12 mouse cellular contexts compared by ENCODE assay signal in genomic region chr19:46186611-46187010, GRCm38 (mm10). TPM values are rescaled to one million over a fixed set of nuclear protein-coding genes. Genes with fewer than 3 reads are reported as not detected.
A peak's percentile ranks its signal among the peaks of the same experiment; 100 is the strongest.
DNase-seq lines count a peak whose midpoint lies in the region; ATAC-seq and TF ChIP-seq lines count a peak whose summit lies in the region.
"Had no signal": no experiment of that assay in that cellular context is flagged by ENCODE, and none has a peak within 500 bp of the region (broad histone marks: within the 10 kb centered on the region; RNA-seq: fewer than 3 reads in every experiment).

No protein-coding gene starts in this region.

- H3K27me3 ChIP-seq in C2C12 (ENCODE audit: control insufficient read depth, insufficient read depth, insufficient read length), result no peaks in the 10 kb centered on the region
- no peaks in the 10 kb centered on the region for H3K27me3 ChIP-seq in intestine, embryonic 15.5 days (replicated peaks)
- H3K27me3 ChIP-seq: embryonic facial prominence, embryonic 13.5 days had no signal

- H3K36me3 ChIP-seq in C2C12 (ENCODE audit: control insufficient read depth, insufficient read depth), result peaks cover 10% of the 10 kb centered on the region
- no peaks in the 10 kb centered on the region; the same call in 1 of the 2 replicates for H3K36me3 ChIP-seq in intestine, embryonic 15.5 days

- H3K9ac ChIP-seq in intestine, embryonic 15.5 days, result no peak overlapping the region
- H3K9ac ChIP-seq: embryonic facial prominence, embryonic 13.5 days had no signal

- H3ac ChIP-seq in C2C12 (ENCODE audit: control insufficient read depth, insufficient read length, low read depth), result no peak overlapping the region

- H3K79me2 ChIP-seq in C2C12 (ENCODE audit: control insufficient read depth, insufficient read depth), result peaks cover 27% of the 10 kb centered on the region

- no peak overlapping the region for H3K4me3 ChIP-seq in C2C12 (ENCODE audit: insufficient read depth, poor library complexity, severe bottlenecking)
- H3K4me3 ChIP-seq in intestine, embryonic 15.5 days (replicated peaks), result no peak overlapping the region
- H3K4me3 ChIP-seq: embryonic facial prominence, embryonic 13.5 days; midbrain, embryonic 10.5 days had no signal

- H3K79me3 ChIP-seq in C2C12 (ENCODE audit: low read depth), result peaks cover 9% of the 10 kb centered on the region

- TF ChIP-seq CTCF in C2C12 (IDR thresholded peaks at IDR 0.05; ENCODE audit: control insufficient read depth, insufficient read depth, insufficient read length), result no peak

- no peak overlapping the region for H3K4me2 ChIP-seq in intestine, embryonic 15.5 days (replicated peaks)
- H3K4me2 ChIP-seq: embryonic facial prominence, embryonic 13.5 days had no signal

- 23% methylated on average over 3 of the region's 3 CpGs for WGBS in intestine, embryonic 15.5 days

- no peaks in the 10 kb centered on the region for H3K9me3 ChIP-seq in intestine, embryonic 15.5 days
- H3K9me3 ChIP-seq: embryonic facial prominence, embryonic 13.5 days; midbrain, embryonic 10.5 days had no signal

- no peak overlapping the region for H3K27ac ChIP-seq in intestine, embryonic 15.5 days
- H3K27ac ChIP-seq: embryonic facial prominence, embryonic 13.5 days; midbrain, embryonic 10.5 days had no signal

- ATAC-seq in intestine, embryonic 15.5 days, result no peak

- peaks cover 3% of the 10 kb centered on the region; the same call in 1 of the 2 replicates for H3K4me1 ChIP-seq in intestine, embryonic 15.5 days (replicated peaks)
- H3K4me1 ChIP-seq: embryonic facial prominence, embryonic 13.5 days; midbrain, embryonic 10.5 days had no signal

- DNase-seq in A20 (ENCODE audit: low read depth, low spot score), result peak; percentile 30
- peak; percentile 65 for DNase-seq in gastrocnemius, postnatal 25 days
- peak; percentile 28 for DNase-seq in kidney, postnatal 14 days
- no peak for DNase-seq in urinary bladder, adult 18-20 months (ENCODE audit: low spot score in 2 of 2)
- no peak for DNase-seq in cerebellum, adult 11 months
- DNase-seq in urinary bladder, postnatal 10 days (ENCODE audit: low spot score), result no peak
- DNase-seq: adrenal gland, postnatal 36 days had no signal

TF ChIP-seq in C2C12, 6 proteins besides CTCF, POLR2A, EP300 and RAD21:
- peak; percentile 99 for TF ChIP-seq MYOD1 (IDR thresholded peaks at IDR 0.05; ENCODE audit: control insufficient read depth, insufficient read length, low read depth)
- TF ChIP-seq MYOG (IDR thresholded peaks at IDR 0.05; ENCODE audit: control insufficient read depth, extremely low read depth, insufficient read length), result no peak
TF ChIP-seq in C2C12: peak in this region for 1.

RNA-seq across cellular contexts. Expression of gene Gbf1, which starts 34.3 kb away (rescaled TPM):
- 40.8 TPM for polyA plus RNA-seq in C2C12 (2012; fragmentation: generic; extraction: Trizol)
- total RNA-seq in gastrocnemius, postnatal 25 days (2021), result 10 to 100 TPM; 47.4 to 48.3 TPM
- polyA plus RNA-seq in intestine, embryonic 15.5 days (2015; fragmentation: Nextera tagmentation; extraction: Ambion mirVana), result 49.6 and 50.0 TPM in 2 replicates

RNA-seq across cellular contexts. Expression of gene Pitx3, which starts 38.5 kb away (rescaled TPM):
- 8.3 TPM for polyA plus RNA-seq in C2C12 (2012; fragmentation: generic; extraction: Trizol)
- 10 to 100 TPM in 1 of 2 experiments, 1 to 10 TPM in 1; 9.9 to 12.7 TPM for total RNA-seq in gastrocnemius, postnatal 25 days (2021)
- not detected in 2 replicates for polyA plus RNA-seq in intestine, embryonic 15.5 days (2015; fragmentation: Nextera tagmentation; extraction: Ambion mirVana)
- total RNA-seq: left cerebral cortex, postnatal 36 days had no signal

RNA-seq across cellular contexts. Expression of gene Elovl3, which starts 54.9 kb away (rescaled TPM):
- 0.37 TPM for polyA plus RNA-seq in C2C12 (2012; fragmentation: generic; extraction: Trizol)
- not detected for total RNA-seq in gastrocnemius, postnatal 25 days (2021)
- polyA plus RNA-seq in intestine, embryonic 15.5 days (2015; fragmentation: Nextera tagmentation; extraction: Ambion mirVana), result not detected in 2 replicates
- total RNA-seq: left cerebral cortex, postnatal 36 days had no signal
- polyA plus RNA-seq: midbrain, embryonic 10.5 days had no signal

Comparison
In these comparisons a context has a peak if more than half of its experiments do, and no peak if none do; other contexts are left out.
1. DNase-seq: peak in A20 (single experiment), gastrocnemius, postnatal 25 days (single experiment) and kidney, postnatal 14 days (single experiment); none in urinary bladder, adult 18-20 months (0 of 2), cerebellum, adult 11 months (single experiment) and urinary bladder, postnatal 10 days (single experiment).